Mouse (Mus musculus) gonadal fat pad, adult 2 months (tissue): Measurements from ENCODE around the gene Tcp11. TPM values are rescaled to one million over a fixed set of nuclear protein-coding genes. Genes with fewer than 3 reads are reported as not detected.

Experiments
- DNase-seq: peaks from one replicate; pipeline ENCODE4 v3.0.0-alpha.2; 2012; ENCODE audit warnings: low read depth
- polyA plus RNA-seq: library from polyadenylated mRNA; depleted of rRNA; stranded (reverse); fragments of >200 nt; gene quantifications from 2 replicates; pipeline ENCODE4 v1.2.3, GENCODE M21; 2012

Tcp11 gene
- polyA plus RNA-seq, 1 experiment = 26.7 TPM

DNA sequence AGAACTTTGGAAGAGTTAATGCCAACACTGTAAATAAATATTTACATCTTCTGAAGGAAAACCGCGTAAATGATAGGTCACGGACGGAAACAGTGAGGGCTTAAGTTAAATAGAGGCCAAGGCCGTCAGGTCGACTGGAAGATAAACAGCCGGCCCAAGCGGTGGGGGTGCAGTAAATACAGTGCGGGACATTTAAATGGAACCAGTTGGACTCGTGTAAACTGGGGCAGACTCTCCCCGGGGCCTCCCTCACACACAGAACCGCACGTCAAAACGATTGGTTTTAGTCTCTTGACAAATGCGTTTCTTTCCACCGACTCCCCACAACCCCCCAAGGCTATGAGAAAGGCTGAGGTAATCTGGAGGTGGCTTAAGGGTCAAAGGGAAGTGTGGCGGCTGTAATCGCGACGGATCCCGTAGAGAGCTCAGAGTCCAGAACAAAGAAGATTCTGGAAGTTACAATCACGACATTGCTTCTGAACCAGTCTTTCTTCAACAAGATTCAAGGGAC, 4.0 kb upstream of the Tcp11 start:
- no peak for DNase-seq

DNA sequence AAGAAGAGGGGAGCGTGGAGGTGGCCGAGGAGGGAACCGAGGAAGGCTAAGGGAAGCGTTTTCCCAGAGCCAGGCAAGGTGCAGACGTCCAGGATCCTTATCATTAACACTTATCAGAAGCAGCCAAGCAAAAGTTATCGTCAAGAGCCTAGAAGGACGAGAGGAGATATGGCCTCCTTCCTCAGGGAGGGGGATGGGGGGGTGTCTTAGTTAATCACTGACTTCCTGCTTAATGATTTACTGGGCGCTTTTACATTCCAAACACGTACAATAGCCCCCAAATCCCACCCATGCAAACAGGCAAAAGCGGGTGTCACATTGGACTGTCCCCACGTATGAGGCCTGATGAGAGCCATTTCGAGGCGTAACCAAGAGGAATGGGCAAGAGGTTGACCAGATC, 2.4 kb upstream of the Tcp11 start:
- no peak for DNase-seq

DNA sequence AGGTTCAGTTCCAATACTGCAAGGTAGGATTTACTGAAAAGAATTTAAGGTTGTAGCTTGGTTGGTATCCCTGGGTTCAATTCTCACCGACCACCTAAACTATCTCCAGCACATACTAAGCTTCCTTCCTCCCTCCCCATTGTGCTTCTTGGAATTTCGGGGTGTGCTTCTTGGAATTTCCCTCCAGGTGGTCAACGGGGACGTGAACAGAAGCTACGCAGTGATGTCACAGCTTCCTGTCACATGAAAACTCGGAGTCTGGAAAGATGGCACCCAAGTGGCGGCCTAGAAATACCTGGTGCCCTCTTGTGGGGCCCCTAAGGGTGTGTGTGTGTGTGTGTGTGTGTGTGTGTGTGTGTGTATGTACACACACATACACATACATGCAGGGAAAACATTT, 1.4 kb upstream of the Tcp11 start:
- DNase-seq = no peak

DNA sequence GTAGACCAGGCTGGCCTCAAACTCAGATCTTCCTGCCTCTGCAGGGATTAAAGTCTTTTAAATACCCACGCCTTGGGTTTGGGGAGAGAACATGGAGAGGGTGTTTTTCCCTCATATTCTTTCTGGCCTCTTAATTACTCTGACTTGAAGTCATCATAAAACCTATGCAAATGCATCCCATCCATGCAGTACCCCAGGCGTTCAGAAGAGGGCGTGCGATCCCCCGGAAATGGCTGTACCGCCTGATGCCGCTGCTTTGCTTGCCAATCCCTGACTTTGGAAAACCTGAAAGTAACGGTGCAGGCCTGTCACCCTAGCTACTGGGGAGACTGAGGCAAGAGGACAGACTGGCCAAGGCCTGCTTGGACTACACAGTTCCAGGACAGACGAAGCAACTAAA, 946 bp upstream of the Tcp11 start:
- no peak for DNase-seq

DNA sequence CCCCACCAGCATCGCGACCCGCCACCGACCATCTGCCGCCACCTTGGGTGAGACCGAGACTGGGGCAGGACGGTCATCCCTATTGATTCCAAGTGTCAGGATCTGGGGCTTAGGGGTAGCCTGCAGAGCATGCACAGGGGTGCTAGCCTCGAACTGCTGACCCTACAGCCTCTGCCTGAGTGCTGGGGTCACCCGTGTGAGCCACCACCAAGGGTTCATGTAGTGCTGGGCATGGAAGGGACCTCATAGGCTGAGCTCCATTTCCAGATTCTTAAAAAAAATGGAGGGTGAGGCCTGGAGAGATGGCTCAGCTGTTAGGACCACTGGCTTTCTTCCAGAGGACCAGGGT, 352 bp upstream of the Tcp11 start:
- no peak for DNase-seq

DNA sequence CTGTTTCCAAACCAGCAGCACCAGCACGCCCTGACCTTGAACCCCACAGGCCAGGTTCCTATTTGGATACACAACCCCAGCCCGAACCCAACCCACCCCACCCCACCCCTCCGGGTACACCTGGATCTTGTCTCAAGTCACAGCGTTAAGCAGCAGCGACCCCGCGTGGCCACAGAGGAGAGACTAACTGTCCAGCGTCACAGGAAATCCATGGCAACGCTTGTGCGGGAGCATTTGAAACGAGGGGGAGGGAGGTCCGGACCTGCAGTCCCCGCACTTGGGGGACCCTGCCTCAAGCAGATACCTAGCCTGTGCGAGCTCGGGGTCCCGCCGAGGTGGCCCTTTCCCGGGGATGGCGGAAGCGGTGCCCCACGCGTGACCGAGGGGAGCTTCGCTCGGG, 821 bp downstream of the Tcp11 start:
- no peak for DNase-seq

DNA sequence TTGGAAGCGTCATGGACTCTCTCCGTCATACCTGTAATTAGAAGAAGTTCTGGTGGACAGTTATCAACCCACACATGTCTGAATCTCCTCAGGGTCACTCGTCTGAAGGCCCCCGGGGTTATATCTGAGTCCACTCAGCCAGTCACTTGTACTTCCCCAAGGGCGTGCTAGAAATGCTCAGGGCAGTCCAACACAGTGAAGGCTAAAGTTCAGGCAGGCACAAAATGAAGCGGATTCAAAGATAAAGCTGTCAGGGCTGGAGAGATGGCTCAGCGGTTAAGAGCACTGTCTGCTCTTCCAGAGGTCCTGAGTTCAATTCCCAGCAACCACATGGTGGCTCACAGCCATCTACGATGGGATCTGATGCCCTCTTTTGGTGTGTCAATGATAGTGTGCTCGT, 2.4 kb downstream of the Tcp11 start:
- no peak for DNase-seq

DNA sequence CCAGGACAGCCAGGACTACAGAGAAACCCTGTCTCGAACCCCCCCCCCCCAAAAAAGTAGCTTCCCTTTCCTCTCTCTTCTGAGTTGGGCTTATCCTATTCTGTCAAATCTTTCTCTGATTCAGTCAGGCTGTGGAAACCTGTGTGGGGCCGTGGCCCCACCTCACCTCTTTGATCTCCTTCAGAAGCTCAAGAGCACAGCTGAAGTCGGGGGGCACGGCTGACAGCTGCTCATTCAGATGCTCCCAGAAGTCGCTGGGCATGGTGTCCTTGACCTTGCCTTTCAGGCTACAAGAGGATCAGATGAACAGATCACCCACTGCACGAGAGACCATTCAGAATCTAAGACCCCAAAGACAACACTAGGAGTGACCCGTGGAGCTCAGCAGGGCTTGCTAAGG, 6.0 kb downstream of the Tcp11 start:
- no peak for DNase-seq

DNA sequence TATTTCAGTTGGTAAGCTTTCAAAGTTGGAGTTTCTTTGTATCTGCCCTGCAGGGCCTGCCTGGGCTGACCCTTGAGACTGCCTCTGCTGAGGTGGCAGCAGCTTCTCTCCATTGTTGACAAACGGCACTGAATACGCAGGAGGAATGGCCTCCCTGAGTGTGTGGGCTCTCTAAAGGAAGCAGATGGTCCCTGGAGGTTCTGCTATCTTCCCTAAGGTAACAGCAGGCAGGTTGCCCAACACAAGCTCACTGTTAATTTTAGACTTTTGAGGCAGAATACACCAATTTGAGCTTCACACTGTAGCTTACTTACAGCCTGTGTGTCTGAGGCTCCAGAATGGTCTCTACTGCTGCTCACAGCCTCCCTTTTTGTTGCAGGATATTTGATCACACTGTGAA, 7.7 kb downstream of the Tcp11 start:
- no peak for DNase-seq

DNA sequence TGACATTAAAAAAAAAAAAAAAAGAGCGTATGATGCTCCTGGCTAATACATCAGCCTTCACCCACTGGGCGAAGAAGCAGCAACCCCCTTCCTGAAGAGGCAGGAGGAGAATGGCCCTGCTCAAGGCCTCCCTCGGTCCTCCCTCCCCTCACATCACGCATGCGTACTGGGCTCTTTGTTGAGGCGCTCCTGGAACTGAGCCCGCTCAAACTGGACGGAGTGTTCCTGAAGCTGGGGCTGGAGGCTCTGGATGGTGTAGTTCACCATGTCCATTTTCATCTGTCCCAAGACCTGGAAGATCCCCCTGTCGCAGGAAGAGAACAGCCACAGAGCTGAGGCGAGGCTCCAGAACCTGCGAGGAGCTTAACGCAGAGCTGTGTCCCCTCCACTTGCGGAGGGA, 10.2 kb downstream of the Tcp11 start:
- DNase-seq = no peak

DNA sequence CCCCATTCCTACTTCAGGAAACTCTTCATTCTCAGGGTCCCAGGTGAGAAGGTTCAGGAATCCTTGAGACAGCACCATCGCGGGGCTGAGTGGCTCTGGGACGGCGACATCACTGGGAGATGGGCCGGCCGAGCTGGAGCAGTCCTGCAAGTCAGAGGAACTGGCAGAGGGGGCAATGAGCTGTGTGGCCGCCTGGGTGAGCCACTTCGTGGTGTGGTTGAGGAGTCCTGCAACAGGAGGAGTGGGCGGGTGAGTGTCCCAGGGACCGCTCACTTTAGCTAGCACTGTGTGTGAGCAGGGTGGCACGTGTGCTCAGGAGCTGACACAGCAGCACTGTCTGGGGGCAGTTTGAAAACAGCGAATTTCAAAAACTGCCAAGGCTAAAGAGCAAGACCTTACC, 11.0 kb downstream of the Tcp11 start:
- DNase-seq = no peak

DNA sequence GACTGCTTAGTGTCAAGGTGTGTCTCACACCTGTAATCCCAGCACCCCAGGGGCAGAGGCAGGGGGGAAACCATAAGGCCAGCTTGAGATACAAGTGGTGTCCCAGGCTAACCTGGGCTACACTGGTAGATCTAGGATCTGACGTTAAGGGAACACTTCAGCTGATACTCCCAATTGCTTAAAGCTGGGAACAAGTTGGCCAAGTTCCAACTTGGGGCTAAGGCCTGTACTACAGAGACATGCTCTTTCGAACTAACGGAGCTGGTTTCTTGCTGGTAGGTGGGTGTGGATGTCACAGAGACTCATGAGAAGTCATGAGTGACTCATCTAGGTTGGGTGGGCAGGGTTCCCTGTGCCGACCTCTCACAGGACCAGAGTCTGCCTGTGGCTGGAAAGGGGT, 13.1 kb downstream of the Tcp11 start:
- DNase-seq = no peak

DNA sequence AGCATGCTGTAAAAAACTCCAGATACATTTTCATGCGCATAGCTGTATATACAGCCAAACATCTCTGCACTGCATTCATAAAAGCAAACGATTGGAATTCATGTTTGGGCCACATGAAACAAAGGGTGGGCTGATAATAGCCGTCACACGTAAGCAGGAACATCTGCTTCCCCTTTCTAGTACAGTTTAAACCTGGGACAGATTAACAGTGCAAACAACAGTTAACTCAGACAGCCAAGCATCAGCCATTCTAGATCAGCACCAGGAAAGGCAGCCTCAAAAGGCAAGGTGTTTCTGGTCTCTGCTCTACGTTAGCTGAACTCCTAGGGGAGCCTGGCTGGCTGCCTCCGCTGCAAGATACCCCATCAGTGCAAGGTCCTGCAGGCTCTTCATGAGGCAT, 17.3 kb downstream of the Tcp11 start:
- DNase-seq = no peak

DNA sequence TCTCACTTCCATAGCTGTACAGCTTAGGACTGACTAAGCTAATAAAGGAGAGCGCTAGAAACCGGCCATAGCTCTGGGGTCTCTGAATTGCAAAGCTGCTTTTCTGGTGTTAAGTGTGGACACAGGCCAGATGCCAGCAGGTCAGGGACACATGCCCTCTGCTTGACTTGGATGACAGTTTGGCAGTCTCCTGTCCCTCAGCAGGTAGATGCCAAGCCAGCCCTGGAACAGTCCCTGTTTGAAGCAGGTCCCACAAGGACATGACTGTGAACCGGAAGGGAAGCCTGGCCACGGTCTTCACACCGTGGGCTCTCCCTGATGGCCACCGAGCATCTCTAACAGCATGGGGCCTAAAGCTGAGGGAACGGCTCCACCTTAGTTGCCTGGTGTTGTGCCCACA, 17.7 kb downstream of the Tcp11 start:
- DNase-seq = no peak

DNA sequence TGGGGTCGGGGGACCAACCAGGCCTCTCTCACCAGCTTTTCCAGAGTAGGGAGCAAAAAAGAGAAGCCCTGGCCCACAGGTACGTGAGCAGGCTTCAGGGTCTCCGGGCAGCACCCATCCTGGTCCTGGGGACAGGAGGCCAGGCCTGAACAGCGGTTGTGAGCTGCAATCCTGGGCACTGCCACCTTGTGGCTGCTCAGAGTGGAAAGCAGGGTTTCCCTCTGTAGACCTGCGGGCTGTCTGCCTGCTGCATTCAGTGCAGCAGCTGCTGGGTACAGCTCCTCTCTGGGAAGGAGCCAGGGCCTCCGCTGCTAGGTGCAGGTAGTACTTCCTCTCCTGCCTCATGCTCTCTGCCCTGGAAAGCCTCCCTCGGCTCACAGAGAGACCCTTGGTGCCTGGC, 19.0 kb downstream of the Tcp11 start:
- DNase-seq = no peak

DNA sequence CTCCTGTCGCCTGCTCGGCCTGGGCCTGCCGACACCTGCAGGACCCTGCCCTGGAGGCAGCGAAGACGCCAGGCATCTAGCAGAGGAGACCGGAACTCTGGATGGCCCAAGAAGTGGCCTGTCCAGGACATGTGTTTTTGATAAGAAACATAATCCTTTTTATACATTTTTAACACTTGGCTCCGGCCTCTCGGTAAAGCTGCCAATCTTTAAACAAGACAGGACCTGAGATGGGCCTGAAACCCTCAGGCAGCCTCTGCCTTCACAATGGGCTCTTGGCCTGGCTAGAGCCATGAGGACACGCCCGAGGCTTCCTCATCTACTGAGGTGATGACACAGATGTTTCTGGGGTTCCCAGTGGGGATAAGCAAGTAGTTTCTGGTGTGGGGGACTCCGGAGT, 19.8 kb downstream of the Tcp11 start:
- DNase-seq = no peak

DNA sequence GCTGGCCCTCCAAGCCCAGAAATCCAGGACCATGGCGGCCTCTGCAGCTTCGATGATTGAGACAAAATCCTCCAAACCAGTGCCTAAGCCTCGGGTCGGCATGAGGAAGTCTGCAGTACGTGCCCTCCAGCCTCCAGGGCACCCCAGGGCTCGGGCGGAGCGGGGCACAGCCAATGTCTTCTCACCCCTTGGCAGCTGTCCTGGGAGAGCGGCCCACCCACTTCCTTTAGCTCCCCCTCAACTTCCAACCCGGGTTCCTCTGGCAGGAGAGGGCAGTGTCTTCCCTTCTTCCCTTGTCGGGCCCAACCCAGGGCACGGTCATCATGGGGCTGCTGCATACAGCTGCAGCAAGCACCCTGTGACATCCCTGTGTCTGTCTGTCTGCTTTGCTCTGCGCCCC, 22.1 kb downstream of the Tcp11 start:
- no peak for DNase-seq

DNA sequence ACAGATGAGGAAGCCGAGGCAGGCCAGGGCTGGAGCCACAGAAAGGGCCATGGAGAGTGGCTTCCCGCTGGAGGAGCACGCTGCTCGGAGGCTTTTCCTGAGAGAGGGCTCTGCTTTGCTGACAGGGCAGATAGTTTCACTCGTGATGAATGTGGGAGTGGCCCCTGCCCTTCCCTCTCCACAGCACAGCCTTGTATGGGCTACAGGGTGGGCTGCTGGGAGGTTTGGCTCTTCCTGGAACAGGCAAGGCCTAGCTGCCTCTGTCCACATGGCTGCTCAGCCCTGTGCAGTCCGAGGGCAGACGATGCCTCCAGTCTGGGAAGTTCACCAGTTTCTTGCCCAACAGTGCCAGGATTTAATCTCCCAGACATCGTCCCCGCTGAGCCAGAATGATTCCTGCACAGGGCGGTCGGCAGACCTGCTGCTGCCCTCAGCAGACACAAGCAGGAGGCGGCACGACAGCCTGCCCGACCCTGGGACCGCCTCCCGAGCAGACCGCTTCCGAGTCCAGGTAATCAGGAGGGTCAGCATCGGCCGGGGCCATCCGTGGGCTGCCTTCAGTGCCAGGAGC, 28.1 kb downstream of the Tcp11 start:
- no peak for DNase-seq

DNA sequence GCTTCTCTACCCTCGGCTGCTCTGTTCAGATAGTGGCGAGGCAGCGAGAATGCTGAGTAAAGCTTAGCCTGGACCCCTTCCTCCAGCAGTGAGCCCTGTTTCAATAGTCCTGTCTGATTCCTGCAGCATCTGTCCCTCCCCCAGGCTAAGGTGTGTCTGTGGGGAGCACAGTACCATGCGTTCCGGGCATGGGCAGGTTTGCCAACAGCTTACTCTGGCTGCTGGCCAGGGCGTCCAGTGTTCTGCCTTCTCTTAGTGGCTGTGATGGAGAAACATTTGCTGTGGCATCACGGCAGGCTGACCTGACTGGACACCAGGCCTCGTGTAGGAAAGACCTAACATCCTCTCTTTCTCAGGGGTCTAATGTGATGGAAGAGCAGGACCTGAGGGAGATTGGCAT, 30.2 kb downstream of the Tcp11 start:
- no peak for DNase-seq

DNA sequence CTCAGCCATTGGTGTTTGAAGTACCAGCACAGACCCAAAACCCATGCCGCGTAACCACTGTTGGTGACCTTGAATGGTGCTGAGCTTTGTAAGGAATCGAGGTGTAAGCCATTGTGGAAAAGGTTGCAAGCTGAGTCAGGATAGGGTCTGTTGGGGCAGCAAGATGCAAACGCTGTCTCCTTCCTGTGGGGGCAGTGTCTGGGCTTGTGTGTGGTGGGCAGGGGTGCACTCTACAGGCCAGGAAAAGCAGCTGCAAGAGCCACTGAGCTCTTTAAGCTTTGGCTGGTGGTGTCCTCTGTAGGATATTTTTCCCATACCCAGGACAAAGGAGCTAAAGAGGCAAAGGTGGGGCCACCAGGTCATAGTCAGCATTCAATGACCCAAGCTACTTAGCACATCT, 32.0 kb downstream of the Tcp11 start:
- no peak for DNase-seq

DNA sequence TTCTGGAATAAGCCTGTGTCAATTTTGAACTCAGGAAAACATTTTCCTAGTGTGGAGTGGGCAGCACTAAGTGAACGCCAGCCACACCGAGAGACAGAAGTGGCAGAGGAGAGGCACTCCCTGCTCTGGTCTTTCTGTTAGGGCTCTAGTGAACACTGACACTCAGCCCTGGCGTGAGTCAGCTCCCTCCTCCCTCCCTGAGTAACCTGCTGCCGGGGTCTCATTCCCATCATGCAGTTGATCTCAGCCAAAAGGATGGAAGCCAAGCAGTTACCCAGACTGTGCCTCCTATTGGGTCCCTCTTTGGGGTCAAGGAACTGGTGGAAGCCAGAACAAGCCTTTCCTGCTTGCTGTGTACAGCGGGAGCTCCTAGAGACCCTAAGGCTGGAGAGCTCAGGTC, 32.9 kb downstream of the Tcp11 start:
- no peak for DNase-seq

DNA sequence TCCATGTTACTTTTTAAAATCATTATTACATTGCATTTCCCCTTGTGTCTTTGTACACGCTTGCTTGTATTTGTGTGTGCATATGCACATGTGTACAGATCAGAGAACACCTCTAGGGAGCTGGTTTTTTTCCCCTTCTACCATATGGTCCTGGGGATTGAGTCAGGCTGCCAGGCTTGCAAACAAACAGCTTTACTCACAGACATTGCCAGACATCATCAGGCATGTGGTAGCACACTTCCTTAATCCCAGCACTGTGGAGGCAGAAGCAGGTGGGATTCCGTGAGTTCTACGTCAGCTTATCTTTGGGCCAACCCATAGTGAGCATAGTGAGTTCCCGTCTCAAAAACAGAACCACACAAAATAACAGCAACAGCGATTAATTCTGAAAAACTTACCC, 33.4 kb downstream of the Tcp11 start:
- no peak for DNase-seq

DNA sequence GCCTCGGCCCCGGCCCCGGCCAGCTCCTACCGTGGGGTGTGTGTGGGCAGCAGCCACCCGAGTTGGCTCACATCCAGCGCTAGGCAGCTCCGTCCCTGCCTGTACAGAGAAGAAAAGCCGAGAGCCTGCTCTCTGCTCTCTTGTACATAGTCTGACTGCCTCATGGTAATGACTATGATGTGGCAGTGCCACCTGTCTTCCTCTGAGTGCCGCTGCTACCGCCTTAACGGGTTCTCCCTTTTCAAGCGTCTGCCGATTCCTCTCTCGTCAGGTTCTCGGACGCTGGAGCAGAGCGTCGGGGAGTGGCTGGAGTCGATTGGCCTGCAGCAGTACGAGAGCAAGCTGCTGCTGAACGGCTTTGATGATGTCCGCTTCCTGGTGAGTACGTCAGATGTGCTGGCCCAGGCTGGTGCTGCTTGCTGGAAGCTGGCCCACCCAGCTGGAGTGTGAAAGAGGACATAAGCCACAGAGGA, 38.1 kb downstream of the Tcp11 start:
- DNase-seq = no peak

DNA sequence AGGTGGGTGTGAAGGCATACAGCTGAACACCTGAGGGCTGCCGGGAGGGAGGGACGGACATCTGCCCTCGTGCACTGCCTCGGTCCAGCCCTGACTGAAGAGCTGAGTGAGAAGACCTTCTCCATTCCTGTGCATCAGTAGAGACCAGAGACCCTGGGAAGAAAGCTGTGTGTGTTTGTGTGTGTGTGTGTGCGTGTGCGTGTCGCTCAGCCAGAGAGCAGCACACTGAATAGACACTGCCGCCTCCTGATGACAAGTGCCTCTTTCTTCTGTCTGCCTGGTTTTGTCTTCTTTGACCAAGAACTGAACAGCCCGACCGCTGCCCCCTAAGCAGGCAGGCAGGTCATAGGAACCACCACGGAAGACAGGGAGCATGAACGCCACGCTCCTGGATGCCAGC, 39.1 kb downstream of the Tcp11 start:
- DNase-seq = no peak

DNA sequence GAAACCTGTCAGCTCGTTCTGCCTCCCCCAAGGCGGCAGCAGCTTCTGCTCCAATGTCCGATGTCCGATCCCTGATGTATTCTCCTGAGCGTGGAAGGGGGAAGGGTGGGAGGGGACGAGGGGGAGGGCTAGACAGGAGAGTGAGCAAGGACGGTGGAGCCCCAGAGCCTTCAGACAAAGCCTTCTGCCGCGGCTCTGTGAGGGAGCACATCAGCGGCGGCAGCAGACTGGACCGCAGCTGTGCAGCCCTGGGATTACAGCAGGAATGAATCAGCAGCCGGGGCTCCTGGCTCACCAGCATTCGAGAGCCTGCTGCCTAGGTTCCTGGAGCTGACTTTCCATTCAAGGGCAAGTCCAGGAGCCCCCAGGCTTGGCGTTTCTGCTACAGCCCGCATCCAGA, 39.8 kb downstream of the Tcp11 start:
- no peak for DNase-seq
